Mouse (Mus musculus) lung, postnatal 14 days (tissue): Measurements from ENCODE around the gene Lrch3.
"Not testable (repeated sequence)": the region's sequence is repeated elsewhere in the genome, so short reads cannot be mapped to it uniquely, and the experiment has no call there.

Source experiments
- DNase-seq: peaks from one replicate; pipeline ENCODE4 v3.0.0; 2021

Lrch3 gene

GRCm38 (mm10) chr16:33005216-33005615, 91.3 kb downstream of the Lrch3 start:
- DNase-seq, result peak; percentile 59

DNA sequence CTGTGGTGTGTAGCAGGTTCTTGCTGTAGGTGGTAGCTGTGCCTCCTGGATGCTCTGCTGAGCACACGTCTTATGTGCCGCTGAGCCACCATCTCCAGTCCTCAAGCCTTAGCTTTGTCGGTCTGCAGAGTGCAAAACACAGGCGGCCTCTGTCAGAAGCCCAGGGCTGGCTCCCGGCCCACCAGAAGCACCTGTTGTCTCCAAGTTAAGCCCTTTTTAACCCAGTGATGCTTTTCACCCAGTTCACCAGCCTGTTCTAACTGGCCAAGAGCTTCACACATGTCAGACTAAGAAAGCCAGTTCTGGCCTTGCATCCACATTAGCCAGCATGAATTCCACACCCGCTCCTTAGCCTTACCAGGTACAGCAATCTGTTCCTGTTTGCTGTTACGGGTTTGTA, 93.0 kb downstream of the Lrch3 start:
- DNase-seq, result no peak

GRCm38 (mm10) chr16:33007436-33007835, 93.5 kb downstream of the Lrch3 start:
- DNase-seq, result no peak

- no peak for DNase-seq
These were observed 96.3 kb downstream of the Lrch3 start for GRCm38 (mm10) chr16:33010166-33010565.

- no peak for DNase-seq
These were observed 99.9 kb downstream of the Lrch3 start for GRCm38 (mm10) chr16:33013801-33014200.

DNA sequence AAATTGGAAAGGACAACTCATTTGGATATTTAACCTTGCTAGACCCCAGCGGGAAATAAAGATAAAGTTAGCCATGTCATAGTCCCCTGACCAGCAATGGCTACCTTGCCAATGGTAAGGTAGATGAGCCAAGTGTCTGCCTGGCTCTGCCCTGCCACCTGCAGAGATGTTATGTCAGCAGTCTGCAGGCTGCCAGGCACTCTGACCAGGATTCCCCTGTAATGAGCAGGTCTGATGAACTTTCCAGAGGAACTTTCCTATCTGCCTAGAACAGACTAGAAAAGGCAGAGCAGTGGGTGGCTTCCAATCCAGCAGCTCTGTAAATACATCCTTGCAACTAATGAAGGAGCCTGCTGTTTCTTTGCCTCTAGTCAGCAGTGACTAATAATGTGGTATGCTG, 101.0 kb downstream of the Lrch3 start:
- DNase-seq, result no peak

- DNase-seq, result no peak
These were observed 101.6 kb downstream of the Lrch3 start for GRCm38 (mm10) chr16:33015396-33015907.

DNA sequence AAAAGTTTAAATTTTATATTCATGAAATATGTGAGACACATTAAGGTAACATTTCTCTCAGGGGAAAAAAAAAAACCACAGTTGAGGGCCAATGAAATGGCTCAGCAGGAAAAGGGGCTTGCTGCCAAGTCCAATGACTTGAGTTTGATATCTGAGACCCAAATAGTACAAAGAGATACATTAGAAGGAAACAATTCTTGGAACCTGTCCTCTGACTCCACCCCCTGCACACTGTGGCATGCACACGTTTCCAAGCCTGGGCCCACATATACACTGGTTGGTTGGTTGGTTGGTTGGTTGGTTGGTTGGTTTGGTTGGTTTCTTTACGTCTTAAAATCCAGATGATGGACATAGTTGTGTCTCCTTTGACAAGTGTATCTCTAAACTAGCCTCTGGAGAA, 102.1 kb downstream of the Lrch3 start:
- DNase-seq, result no peak

DNA sequence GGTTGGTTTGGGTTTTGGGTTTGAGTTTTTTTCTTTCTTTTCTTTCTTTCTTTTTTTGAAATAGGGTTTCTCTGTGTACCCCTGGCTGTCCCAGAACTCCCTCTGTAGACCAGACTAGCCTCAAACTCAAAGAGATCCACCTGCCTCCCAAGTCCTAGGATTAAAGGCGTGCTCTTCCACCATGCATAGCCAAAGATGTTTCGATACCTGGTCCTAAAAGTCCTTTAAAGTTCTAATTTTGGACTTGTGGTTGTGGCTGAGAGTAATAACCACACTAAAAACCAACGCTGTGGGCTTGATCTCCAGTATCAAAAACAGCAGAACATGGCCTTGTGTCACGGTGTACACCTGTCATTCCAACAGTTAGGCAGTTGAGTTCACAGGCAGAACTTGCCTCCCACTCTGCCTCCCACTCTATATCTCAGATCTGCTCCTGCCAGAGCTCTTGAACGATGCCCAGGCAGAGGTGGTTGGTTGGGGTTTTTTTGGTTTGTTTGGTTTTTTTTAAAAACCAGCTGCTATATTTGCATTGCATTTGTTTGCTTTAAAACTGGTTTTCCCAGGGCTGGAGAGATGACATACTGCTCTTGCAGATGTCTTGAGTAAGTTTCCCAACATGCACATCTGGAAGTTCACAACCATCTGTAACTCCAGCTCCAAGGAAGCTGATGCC, 103.9 kb downstream of the Lrch3 start:
- no peak for DNase-seq

DNA sequence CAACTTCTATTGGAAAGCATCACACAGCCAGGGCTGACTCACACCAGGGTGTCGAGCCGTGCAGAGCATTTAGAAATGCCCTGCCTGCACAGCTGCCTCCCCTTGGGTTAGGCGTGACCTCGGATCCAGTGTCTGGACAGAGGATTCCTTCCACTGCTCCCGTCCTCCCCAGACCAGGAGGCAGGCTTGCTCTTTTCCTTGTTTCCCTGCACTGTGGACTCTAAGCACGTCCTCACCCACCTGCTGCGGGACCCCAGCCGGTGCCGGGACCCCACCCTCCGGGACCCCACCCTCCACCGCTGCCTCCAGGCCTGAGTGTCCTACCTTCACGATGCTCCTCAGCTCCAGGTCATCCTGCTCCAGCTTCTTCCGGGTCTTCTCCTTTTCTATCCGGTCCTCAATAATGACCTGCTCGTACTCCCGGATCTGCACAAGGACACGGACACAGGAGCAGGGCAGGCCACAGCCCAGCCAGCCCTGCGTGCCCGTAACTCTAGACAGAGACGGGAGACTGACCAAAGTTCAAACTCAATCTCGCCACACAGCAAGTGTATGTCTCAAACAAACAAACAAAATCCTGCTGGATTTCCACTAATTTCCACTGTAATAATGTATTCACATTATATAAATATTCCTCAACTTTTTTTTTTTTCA, 105.3 kb downstream of the Lrch3 start:
- DNase-seq, result no peak

GRCm38 (mm10) chr16:33021381-33021780, 107.5 kb downstream of the Lrch3 start:
- DNase-seq, result peak; percentile 52

GRCm38 (mm10) chr16:33023750-33024149, 109.8 kb downstream of the Lrch3 start:
- DNase-seq, result peak; percentile 94

DNA sequence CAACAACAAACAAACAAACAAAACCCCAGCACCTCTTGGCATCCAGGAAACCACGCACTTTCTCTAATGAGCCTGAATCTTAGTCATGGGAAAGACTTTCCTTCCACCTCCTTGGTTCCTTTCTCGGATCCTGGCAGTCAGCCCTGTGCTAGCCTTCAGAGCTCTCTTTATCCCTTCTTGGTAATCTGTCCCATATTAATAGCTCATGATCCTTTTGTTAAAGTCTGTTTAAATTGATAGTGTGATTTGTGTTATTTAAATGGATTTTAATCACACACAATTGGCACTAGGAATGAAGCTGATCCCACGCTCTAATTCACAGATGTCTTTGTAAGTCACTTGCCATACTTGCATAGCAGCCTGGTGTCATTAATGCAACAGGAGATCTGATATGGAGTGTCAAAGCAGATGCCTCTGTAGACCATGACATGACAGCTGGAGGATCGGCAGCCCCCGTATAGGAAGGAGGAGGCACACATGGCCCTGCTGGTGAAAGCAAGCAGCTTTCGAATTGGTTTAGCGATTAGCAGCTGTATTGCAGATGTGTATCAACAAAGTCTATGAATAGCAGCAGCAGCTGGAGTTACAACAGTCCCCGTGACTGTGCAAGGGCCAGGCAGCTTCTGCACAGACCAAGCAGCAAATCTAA, 110.7 kb downstream of the Lrch3 start:
- no peak for DNase-seq

- no peak for DNase-seq
These were observed 112.5 kb downstream of the Lrch3 start for GRCm38 (mm10) chr16:33026357-33026756.

- peak; percentile 33 for DNase-seq
These were observed 122.1 kb downstream of the Lrch3 start for GRCm38 (mm10) chr16:33036006-33036405.

DNA sequence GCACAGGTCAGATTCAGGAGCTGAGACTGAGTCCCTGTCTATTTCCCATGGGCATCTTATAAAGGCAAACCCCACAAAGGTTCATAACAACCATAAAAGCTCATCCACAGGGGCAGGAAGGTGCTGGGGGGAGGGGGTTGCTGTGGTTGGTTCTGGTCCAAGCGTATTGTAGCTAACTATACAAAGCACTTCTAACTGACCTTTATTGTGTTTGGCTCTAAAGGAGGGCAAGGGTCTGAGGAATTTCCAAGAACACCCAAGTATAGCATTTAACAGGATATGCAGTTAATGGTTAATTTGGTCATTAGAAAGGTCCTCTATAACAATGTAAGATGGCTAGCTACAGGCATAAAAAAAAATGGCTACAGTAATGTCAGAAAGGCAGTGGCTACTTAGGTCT, 128.8 kb downstream of the Lrch3 start:
- DNase-seq, result no peak

DNA sequence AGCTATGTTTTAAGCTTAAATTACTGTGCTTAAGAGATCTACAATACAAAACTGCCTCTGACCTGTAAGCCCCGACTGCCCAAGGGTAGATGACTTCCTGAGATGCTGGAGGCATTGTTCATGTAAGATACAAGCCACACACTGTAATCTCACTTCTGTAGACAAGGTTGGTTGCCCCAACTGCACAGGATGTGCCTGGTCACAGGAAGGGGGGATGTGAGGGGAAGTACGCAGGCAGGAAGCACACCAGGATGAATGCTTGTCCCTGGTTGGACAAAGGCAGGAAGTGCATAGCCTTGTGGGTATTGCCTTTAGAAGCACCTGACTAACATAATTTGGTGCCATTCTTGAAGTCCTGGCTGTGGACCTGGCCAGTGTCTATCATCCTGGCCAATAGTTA, 129.4 kb downstream of the Lrch3 start:
- no peak for DNase-seq

DNA sequence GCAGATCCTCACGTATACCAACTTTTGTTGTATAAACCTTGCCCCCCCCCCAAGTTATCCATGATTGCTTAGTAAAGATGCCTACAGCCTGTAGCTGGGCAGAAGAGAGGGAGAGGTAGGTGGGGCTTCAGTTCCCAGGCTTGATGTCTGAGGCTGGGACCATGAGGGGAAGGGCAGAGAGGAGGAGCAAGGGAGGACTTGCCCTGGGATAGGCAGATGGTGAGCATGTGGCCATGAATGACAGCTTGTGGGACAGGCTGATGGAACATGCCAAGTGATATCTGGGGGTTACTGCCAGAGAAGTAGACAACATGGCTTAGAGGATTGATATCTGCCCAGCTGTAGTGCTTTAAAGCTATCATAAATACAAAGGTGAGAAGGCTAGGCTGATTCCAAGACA, 134.1 kb downstream of the Lrch3 start:
- DNase-seq, result no peak

DNA sequence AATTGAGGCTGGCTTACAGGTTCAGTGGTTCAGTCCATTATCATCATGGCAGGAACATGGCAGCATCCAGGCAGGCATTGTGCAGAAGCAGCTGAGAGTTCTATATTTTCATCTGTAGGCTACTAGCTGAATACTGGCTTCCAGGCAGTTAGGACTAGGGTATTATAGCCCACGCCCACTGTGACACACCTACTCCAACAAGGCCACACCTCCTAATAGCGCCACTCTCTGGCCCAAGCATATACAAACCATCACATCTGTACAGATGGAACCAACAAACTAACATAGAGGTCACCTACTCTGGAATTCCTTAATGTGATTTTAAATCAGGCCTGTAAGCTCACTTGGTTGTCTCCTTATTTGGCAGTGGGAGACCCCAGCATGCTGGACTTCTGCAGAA, 134.8 kb downstream of the Lrch3 start:
- no peak for DNase-seq

- no peak for DNase-seq
These were observed 135.9 kb downstream of the Lrch3 start for GRCm38 (mm10) chr16:33049809-33050208.

DNA sequence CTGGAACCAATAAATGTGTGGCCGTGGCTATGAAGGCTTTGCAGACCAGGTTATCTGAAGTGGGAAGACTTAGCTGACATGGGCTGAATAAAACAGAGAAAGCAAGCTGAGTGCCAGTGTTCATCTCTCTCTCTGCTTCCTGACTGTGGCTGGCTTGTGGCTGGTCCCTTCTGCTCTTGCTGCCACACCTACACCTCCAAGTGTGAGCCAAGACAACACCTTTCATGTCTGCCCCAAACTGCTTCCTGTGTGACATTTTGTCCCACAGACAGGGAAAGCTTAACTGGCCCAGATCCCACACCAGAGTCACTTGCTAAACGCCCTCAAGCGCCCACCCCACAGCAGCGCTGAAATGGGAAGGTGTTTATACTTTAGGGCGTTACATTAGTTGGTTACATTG, 139.2 kb downstream of the Lrch3 start:
- no peak for DNase-seq

- DNase-seq, result not testable (repeated sequence)
These were observed 141.0 kb downstream of the Lrch3 start for GRCm38 (mm10) chr16:33054927-33055326.

DNA sequence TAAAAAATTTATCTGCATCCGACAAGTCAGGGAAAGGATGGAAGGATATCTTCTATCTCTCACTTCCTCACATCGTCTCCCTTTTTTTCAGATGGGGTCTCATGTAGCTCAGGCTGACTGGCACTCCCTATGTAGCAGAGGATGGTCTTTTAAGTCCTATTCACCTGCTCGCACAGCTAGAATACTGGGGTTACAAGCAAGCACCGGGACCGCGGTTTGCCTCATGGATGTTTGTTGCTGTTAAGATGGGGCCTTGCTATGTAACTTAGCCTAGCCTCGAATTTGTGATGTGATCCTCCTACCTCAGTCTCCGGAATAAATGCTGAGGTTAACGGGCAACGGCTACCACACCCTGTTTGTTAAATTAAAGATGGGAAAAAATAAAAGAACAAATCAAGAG, 141.8 kb downstream of the Lrch3 start:
- no peak for DNase-seq
